Mouse (Mus musculus) heart, embryonic 12.5 days (tissue): Measurements from ENCODE around the gene H2-Q2. TPM values are rescaled to one million over a fixed set of nuclear protein-coding genes. Genes with fewer than 3 reads are reported as not detected.
"Not testable (repeated sequence)": the region's sequence is repeated elsewhere in the genome, so short reads cannot be mapped to it uniquely, and the experiment has no call there.

ENCODE experiments used
- ATAC-seq: fragments of 200-750 bp; cut with Nextera tagmentation; 2 replicates; pipeline ENCODE4 v1.8.0; 2017; ENCODE audit warnings: moderate TSS enrichment, moderate library complexity; ENCODE audit not compliant: insufficient number of reproducible peaks, low FRiP score
- H3K27ac ChIP-seq: fragments of 300-500 bp; sonication (generic); 2 replicates; pipeline ENCODE4 v1.5.1; 2016; ENCODE audit warnings: mild to moderate bottlenecking, moderate library complexity; ENCODE audit not compliant: poor library complexity, severe bottlenecking
- H3K27me3 ChIP-seq: fragments of 300-500 bp; sonication (generic); replicated peaks from 2 replicates; pipeline ENCODE4 v1.6.1; 2016; ENCODE audit warnings: mild to moderate bottlenecking, moderate library complexity
- H3K36me3 ChIP-seq: fragments of 300-500 bp; sonication (generic); 2 replicates; pipeline ENCODE4 v1.6.1; 2016; ENCODE audit warnings: mild to moderate bottlenecking, moderate library complexity
- H3K4me1 ChIP-seq: fragments of 300-500 bp; sonication (generic); replicated peaks from 2 replicates; pipeline ENCODE4 v1.6.1; 2016; ENCODE audit warnings: mild to moderate bottlenecking
- H3K4me2 ChIP-seq: fragments of 300-500 bp; sonication (generic); 2 replicates; pipeline ENCODE4 v1.6.1; 2016; ENCODE audit warnings: mild to moderate bottlenecking, moderate library complexity
- H3K4me3 ChIP-seq: fragments of 300-500 bp; sonication (generic); 2 replicates; pipeline ENCODE4 v1.5.1; 2016; ENCODE audit warnings: mild to moderate bottlenecking
- H3K9ac ChIP-seq: fragments of 300-500 bp; sonication (generic); 2 replicates; pipeline ENCODE4 v1.6.1; 2016; ENCODE audit warnings: mild to moderate bottlenecking, moderate library complexity
- H3K9me3 ChIP-seq: fragments of 300-500 bp; sonication (generic); replicated peaks from 2 replicates; pipeline ENCODE4 v1.6.1; 2016; ENCODE audit warnings: mild to moderate bottlenecking, moderate library complexity
- WGBS: fragments of 180-500 bp; shearing (Covaris S2); methylation state at CpG from one replicate; pipeline ENCODE4 v1.1.7; 2016; 5-methylcytosine and 5-hydroxymethylcytosine counted together
- polyA plus RNA-seq: library from polyadenylated mRNA; unstranded; fragments of >200 nt; fragmentation: Nextera tagmentation; extraction: Ambion mirVana; gene quantifications from 2 replicates; pipeline ENCODE4 v1.2.1, GENCODE M21; 2016

H2-Q2 gene
- polyA plus RNA-seq, 1 experiment from 2014 or later = 5.0 TPM

- H3K4me1 ChIP-seq, H3K9me3 ChIP-seq, ATAC-seq, H3K4me2 ChIP-seq, H3K9ac ChIP-seq, H3K4me3 ChIP-seq, H3K27ac ChIP-seq, H3K36me3 ChIP-seq: not testable (repeated sequence)
- H3K27me3 ChIP-seq = peaks cover 38% of the 10 kb centered on the region
- 56% methylated on average over 1 of the region's 1 CpGs for WGBS
Observed at GRCm38 (mm10) chr17:35325124-35325523, 16.9 kb upstream of the H2-Q2 start.

DNA sequence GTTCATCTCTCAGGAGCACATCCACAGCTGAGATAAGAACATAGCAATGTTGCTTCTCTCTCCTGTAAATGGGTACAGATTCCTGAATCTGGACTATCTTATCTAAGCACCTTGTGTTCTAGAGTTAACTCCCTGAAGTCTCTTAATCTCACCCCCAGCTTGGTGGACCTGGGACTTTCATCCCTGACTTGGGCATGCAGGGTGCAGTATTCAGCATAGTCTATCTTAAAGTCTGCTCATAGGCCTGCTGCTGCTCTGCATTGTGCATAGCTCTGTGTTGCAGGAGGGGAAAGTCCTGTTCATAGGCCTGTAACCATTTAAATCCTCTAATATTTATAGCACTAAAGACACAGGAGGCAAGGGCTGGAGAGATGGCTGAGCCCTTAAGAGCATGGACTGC, 16.0 kb upstream of the H2-Q2 start:
- H3K27me3 ChIP-seq = peaks cover 29% of the 10 kb centered on the region
- ATAC-seq = not testable (repeated sequence)

DNA sequence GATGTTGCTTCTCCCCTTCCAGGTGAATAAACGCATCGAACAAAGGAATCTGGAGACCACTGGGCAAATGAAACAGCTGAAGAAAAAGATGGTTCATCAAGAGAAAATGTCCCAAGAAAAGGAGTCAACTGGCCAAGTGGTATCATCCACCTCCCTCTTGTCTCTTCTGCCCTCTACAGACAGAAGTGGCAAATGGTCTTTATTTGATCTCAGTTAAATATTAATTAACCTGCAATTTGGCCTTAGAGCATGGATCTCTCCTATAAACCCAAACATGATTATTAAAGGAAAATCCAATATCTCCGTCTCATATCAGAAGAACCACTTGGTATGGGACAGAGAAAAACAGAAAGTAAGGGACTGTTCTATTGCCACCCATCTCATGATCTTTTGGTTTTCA, 12.3 kb upstream of the H2-Q2 start:
- WGBS = 47% methylated on average over 3 of the region's 3 CpGs

More for the DNA sequence above, 16.0 kb upstream of the H2-Q2 start:
- not testable (repeated sequence) for H3K4me3 ChIP-seq, H3K9me3 ChIP-seq, H3K27ac ChIP-seq, H3K9ac ChIP-seq, H3K36me3 ChIP-seq, H3K4me1 ChIP-seq, H3K4me2 ChIP-seq

GRCm38 (mm10) chr17:35331546-35331945, 10.5 kb upstream of the H2-Q2 start:
- H3K36me3 ChIP-seq, ATAC-seq, H3K4me3 ChIP-seq, H3K9me3 ChIP-seq, H3K4me1 ChIP-seq, H3K27ac ChIP-seq, H3K9ac ChIP-seq, H3K4me2 ChIP-seq: not testable (repeated sequence)
- peaks cover 21% of the 10 kb centered on the region for H3K27me3 ChIP-seq
- WGBS = 52% methylated on average over 6 of the region's 6 CpGs

More for the DNA sequence above, 12.3 kb upstream of the H2-Q2 start:
- not testable (repeated sequence) for H3K9ac ChIP-seq, H3K4me3 ChIP-seq, H3K4me2 ChIP-seq, H3K9me3 ChIP-seq, ATAC-seq, H3K27ac ChIP-seq, H3K4me1 ChIP-seq, H3K36me3 ChIP-seq
- peaks cover 21% of the 10 kb centered on the region for H3K27me3 ChIP-seq

- H3K4me3 ChIP-seq = peak overlapping the region; percentile 45
- peaks cover 54% of the 10 kb centered on the region for H3K27me3 ChIP-seq
- H3K4me2 ChIP-seq = peak overlapping the region; percentile 94
- 3% methylated on average over 45 of the region's 46 CpGs for WGBS
- no peak overlapping the region for H3K27ac ChIP-seq
- peak; percentile 45; the same call in 1 of the 2 replicates for ATAC-seq
- H3K4me1 ChIP-seq = peaks cover 13% of the 10 kb centered on the region
- no peaks in the 10 kb centered on the region for H3K9me3 ChIP-seq
- no peaks in the 10 kb centered on the region for H3K36me3 ChIP-seq
- H3K9ac ChIP-seq = peak overlapping the region; percentile 44
Observed at GRCm38 (mm10) chr17:35342711-35343476, 852 bp downstream of the H2-Q2 start.

GRCm38 (mm10) chr17:35347659-35348058, 5.6 kb downstream of the H2-Q2 start:
- H3K9ac ChIP-seq, H3K9me3 ChIP-seq, H3K36me3 ChIP-seq, H3K27ac ChIP-seq, H3K4me3 ChIP-seq, ATAC-seq, H3K4me2 ChIP-seq: not testable (repeated sequence)
- peaks cover 16% of the 10 kb centered on the region for H3K4me1 ChIP-seq
- peaks cover 27% of the 10 kb centered on the region for H3K27me3 ChIP-seq

- ATAC-seq, H3K36me3 ChIP-seq, H3K9ac ChIP-seq, H3K4me3 ChIP-seq, H3K4me2 ChIP-seq, H3K27ac ChIP-seq, H3K27me3 ChIP-seq, H3K9me3 ChIP-seq: not testable (repeated sequence)
- H3K4me1 ChIP-seq = peaks cover 20% of the 10 kb centered on the region
- 35% methylated on average over 6 of the region's 6 CpGs for WGBS
Observed at GRCm38 (mm10) chr17:35353275-35353674, 11.2 kb downstream of the H2-Q2 start.

GRCm38 (mm10) chr17:35354071-35354470, 12.0 kb downstream of the H2-Q2 start:
- no peak overlapping the region for H3K4me2 ChIP-seq
- peaks cover 21% of the 10 kb centered on the region for H3K4me1 ChIP-seq
- WGBS = 78% methylated on average over 2 of the region's 2 CpGs
- H3K9ac ChIP-seq = no peak overlapping the region
- no peak overlapping the region for H3K4me3 ChIP-seq
- no peak for ATAC-seq
- H3K9me3 ChIP-seq = no peaks in the 10 kb centered on the region
- H3K27ac ChIP-seq = no peak overlapping the region
- H3K27me3 ChIP-seq = peaks cover 6% of the 10 kb centered on the region
- H3K36me3 ChIP-seq = no peaks in the 10 kb centered on the region

GRCm38 (mm10) chr17:35357086-35357485, 15.0 kb downstream of the H2-Q2 start:
- ATAC-seq = no peak
- WGBS = 28% methylated on average over 1 of the region's 1 CpGs
- Histone ChIP-seq H3K27ac (no peak overlapping the region), H3K4me1 (peaks cover 17% of the 10 kb centered on the region), H3K36me3 (no peaks in the 10 kb centered on the region), H3K9me3 (no peaks in the 10 kb centered on the region), H3K9ac (no peak overlapping the region), H3K27me3 (peaks cover 12% of the 10 kb centered on the region), H3K4me2 (no peak overlapping the region), H3K4me3 (no peak overlapping the region)

DNA sequence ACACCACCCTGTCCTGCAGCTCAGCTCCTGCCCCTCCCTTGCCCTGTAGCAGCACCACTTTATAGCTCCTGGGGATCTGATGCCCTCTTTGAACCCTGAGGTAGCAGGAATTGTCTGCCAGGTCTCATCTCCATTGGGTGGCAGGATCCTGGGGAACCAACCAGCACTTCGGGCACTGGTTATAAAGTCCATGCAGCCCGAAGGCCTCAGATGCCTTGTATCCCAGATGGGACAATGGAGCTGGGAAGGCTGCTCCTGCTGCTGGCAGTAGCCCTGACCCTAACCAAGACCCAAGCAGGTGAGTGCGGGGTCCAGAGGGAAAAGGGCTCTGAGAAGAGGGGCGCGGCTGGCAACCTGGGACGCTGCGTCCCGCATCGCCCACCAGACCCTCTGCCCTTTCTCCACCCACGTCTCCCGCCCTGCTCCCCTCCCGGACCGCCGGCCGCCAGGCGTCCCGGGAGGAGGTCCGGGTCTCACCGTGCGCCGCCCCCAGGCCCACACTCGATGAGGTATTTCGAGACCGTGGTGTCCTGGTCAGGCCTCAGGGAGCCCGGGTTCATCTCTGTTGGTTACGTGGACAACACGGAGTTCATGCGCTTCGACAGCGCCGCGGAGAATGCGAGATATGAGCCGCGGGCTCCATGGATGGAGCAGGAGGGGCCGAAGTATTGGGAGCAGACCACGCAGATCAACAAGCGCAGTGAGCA, 16.9 kb downstream of the H2-Q2 start:
- WGBS = 7% methylated on average over 38 of the region's 38 CpGs

GRCm38 (mm10) chr17:35359470-35359862, 17.4 kb downstream of the H2-Q2 start:
- Histone ChIP-seq H3K27ac (no peak overlapping the region), H3K4me3 (peak overlapping the region; percentile 46), H3K9ac (peak overlapping the region; percentile 57), H3K4me2 (peak overlapping the region; percentile 67), H3K27me3 (peaks cover 12% of the 10 kb centered on the region), H3K36me3 (no peaks in the 10 kb centered on the region), H3K9me3 (peaks cover 10% of the 10 kb centered on the region), H3K4me1 (peaks cover 17% of the 10 kb centered on the region)
- 19% methylated on average over 21 of the region's 21 CpGs for WGBS
- ATAC-seq = no peak

More for the DNA sequence above, 16.9 kb downstream of the H2-Q2 start:
- Histone ChIP-seq H3K27ac (no peak overlapping the region), H3K36me3 (no peaks in the 10 kb centered on the region), H3K4me2 (peak overlapping the region; percentile 67), H3K4me3 (peak overlapping the region; percentile 46), H3K27me3 (peaks cover 12% of the 10 kb centered on the region), H3K9ac (peak overlapping the region; percentile 57), H3K9me3 (peaks cover 10% of the 10 kb centered on the region), H3K4me1 (peaks cover 17% of the 10 kb centered on the region)
- ATAC-seq = 0 out of 2 replicates have a peak, but pooled peaks have one; percentile 11
